Mouse (Mus musculus) stomach, embryonic 14.5 days (tissue): ENCODE data around the gene H2al1d. TPM values are rescaled to one million over a fixed set of nuclear protein-coding genes. Genes with fewer than 3 reads are reported as not detected.
"Not testable (repeated sequence)": the region's sequence is repeated elsewhere in the genome, so short reads cannot be mapped to it uniquely, and the experiment has no call there.

Experiments
- ATAC-seq: fragments of 200-750 bp; cut with Nextera tagmentation; 2 replicates; pipeline ENCODE4 v1.8.0; 2017; ENCODE audit warnings: low read depth, moderate TSS enrichment; ENCODE audit not compliant: insufficient number of reproducible peaks, insufficient read depth, low FRiP score
- H3K27ac ChIP-seq: fragments of 300-500 bp; sonication (generic); 2 replicates; pipeline ENCODE4 v1.5.1; 2014; ENCODE audit warnings: mild to moderate bottlenecking, low read length, moderate library complexity, mixed read lengths
- H3K27me3 ChIP-seq: fragments of 300-500 bp; sonication (generic); 2 replicates; pipeline ENCODE4 v1.6.1; 2014; ENCODE audit warnings: low read length, control low read depth, mixed read lengths; ENCODE audit not compliant: control insufficient read depth, insufficient read depth
- H3K36me3 ChIP-seq: fragments of 300-500 bp; sonication (generic); 2 replicates; pipeline ENCODE4 v1.6.1; 2014; ENCODE audit warnings: mild to moderate bottlenecking, control low read depth, low read length, moderate library complexity, mixed read lengths; ENCODE audit not compliant: control insufficient read depth, insufficient read depth
- H3K4me1 ChIP-seq: fragments of 300-500 bp; sonication (generic); 2 replicates; pipeline ENCODE4 v1.6.1; 2014; ENCODE audit warnings: low read length, control low read depth, mixed read lengths; ENCODE audit not compliant: control insufficient read depth, insufficient read depth
- H3K4me2 ChIP-seq: fragments of 300-500 bp; sonication (generic); replicated peaks from 2 replicates; pipeline ENCODE4 v1.6.1; 2014; ENCODE audit warnings: low read depth, low read length, control low read depth
- H3K4me3 ChIP-seq: fragments of 300-500 bp; sonication (generic); 2 replicates; pipeline ENCODE4 v1.5.1; 2014; ENCODE audit warnings: low read depth, low read length, control low read depth
- H3K9ac ChIP-seq: fragments of 300-500 bp; sonication (generic); replicated peaks from 2 replicates; pipeline ENCODE4 v1.6.1; 2014; ENCODE audit warnings: low read depth, mild to moderate bottlenecking, control low read depth, low read length, moderate library complexity, mixed read lengths
- H3K9me3 ChIP-seq: fragments of 300-500 bp; sonication (generic); 2 replicates; pipeline ENCODE4 v1.6.1; 2016; ENCODE audit warnings: low read depth, low read length, control low read depth; ENCODE audit not compliant: control insufficient read depth
- WGBS: fragments of 180-500 bp; shearing (Covaris S2); extraction: QIAGEN DNeasy Blood & Tissue Kit; methylation state at CpG from one replicate; pipeline ENCODE4 v1.1.7; 2014; 5-methylcytosine and 5-hydroxymethylcytosine counted together
- polyA plus RNA-seq: library from polyadenylated mRNA; unstranded; fragments of >200 nt; fragmentation: Nextera tagmentation; extraction: Ambion mirVana; gene quantifications from 2 replicates; pipeline ENCODE4 v1.2.1, GENCODE M21; 2014

Gene H2al1d
- polyA plus RNA-seq, 1 experiment from 2014 or later: not detected

- not testable (repeated sequence) for H3K4me1 ChIP-seq, H3K27me3 ChIP-seq, H3K9me3 ChIP-seq, H3K9ac ChIP-seq, H3K36me3 ChIP-seq, H3K27ac ChIP-seq, H3K4me2 ChIP-seq, H3K4me3 ChIP-seq, ATAC-seq
- whole genome bisulfite sequencing: no CpG with 5 or more reads among the region's 3 CpGs
Measured at GRCm38 (mm10) chrX:11298957-11299356, 9.7 kb upstream of the H2al1d start, which contains the start of gene H2al1a. Gene H2al1a (plus strand): TSS chrX:11299257.

GRCm38 (mm10) chrX:11302132-11302531, 6.5 kb upstream of the H2al1d start, which contains the start of gene H2al1b:
Gene H2al1b (plus strand): TSS chrX:11302432.
- H3K27me3 ChIP-seq, H3K4me2 ChIP-seq, H3K9ac ChIP-seq, H3K36me3 ChIP-seq, H3K4me1 ChIP-seq, H3K9me3 ChIP-seq, H3K27ac ChIP-seq, H3K4me3 ChIP-seq, ATAC-seq: not testable (repeated sequence)
- 96% methylated on average over 1 of the region's 3 CpGs for WGBS

GRCm38 (mm10) chrX:11305355-11305754, 3.3 kb upstream of the H2al1d start, which contains the start of gene H2al1c:
Gene H2al1c (plus strand): TSS chrX:11305655.
- H3K36me3 ChIP-seq, H3K9ac ChIP-seq, H3K4me2 ChIP-seq, H3K4me1 ChIP-seq, ATAC-seq, H3K9me3 ChIP-seq, H3K4me3 ChIP-seq, H3K27me3 ChIP-seq, H3K27ac ChIP-seq: not testable (repeated sequence)
- 70% methylated on average over 1 of the region's 6 CpGs for WGBS

- not testable (repeated sequence) for H3K4me2 ChIP-seq, H3K4me3 ChIP-seq, H3K27me3 ChIP-seq, H3K9me3 ChIP-seq, H3K36me3 ChIP-seq, H3K27ac ChIP-seq, H3K4me1 ChIP-seq, H3K9ac ChIP-seq, ATAC-seq
- WGBS: no CpG with 5 or more reads among the region's 3 CpGs
Measured at GRCm38 (mm10) chrX:11311634-11312033, 3.0 kb downstream of the H2al1d start, which contains the start of gene H2al1e. Gene H2al1e (plus strand): TSS chrX:11311934.

- H3K4me3 ChIP-seq, H3K27ac ChIP-seq, H3K4me2 ChIP-seq, H3K27me3 ChIP-seq, ATAC-seq, H3K36me3 ChIP-seq, H3K9ac ChIP-seq, H3K9me3 ChIP-seq, H3K4me1 ChIP-seq: not testable (repeated sequence)
- no CpG with 5 or more reads among the region's 6 CpGs for WGBS
Measured at GRCm38 (mm10) chrX:11314858-11315257, 6.2 kb downstream of the H2al1d start, which contains the start of gene H2al1f. Gene H2al1f (plus strand): TSS chrX:11315158.

- not testable (repeated sequence) for H3K4me2 ChIP-seq
Measured at GRCm38 (mm10) chrX:11317956-11318355, 9.3 kb downstream of the H2al1d start, which contains the start of gene H2al1g. Gene H2al1g (plus strand): TSS chrX:11318256.

GRCm38 (mm10) chrX:11321192-11321591, 12.6 kb downstream of the H2al1d start, which contains the start of gene H2al1h:
Gene H2al1h (plus strand): TSS chrX:11321492.
- WGBS: no CpG with 5 or more reads among the region's 6 CpGs
- not testable (repeated sequence) for ATAC-seq, H3K27me3 ChIP-seq, H3K9me3 ChIP-seq, H3K9ac ChIP-seq, H3K4me2 ChIP-seq, H3K36me3 ChIP-seq, H3K4me3 ChIP-seq, H3K27ac ChIP-seq, H3K4me1 ChIP-seq

More at GRCm38 (mm10) chrX:11317956-11318355, 9.3 kb downstream of the H2al1d start, which contains the start of gene H2al1g:
- H3K27me3 ChIP-seq, H3K9me3 ChIP-seq, H3K4me3 ChIP-seq, ATAC-seq, H3K9ac ChIP-seq, H3K27ac ChIP-seq, H3K4me1 ChIP-seq, H3K36me3 ChIP-seq: not testable (repeated sequence)
- WGBS: no CpG with 5 or more reads among the region's 3 CpGs

GRCm38 (mm10) chrX:11324359-11324758, 15.7 kb downstream of the H2al1d start, which contains the start of gene H2al1i:
Gene H2al1i (plus strand): TSS chrX:11324659.
- H3K9me3 ChIP-seq, H3K4me2 ChIP-seq, H3K36me3 ChIP-seq, H3K27ac ChIP-seq, ATAC-seq, H3K4me1 ChIP-seq, H3K27me3 ChIP-seq, H3K9ac ChIP-seq, H3K4me3 ChIP-seq: not testable (repeated sequence)
- WGBS: 89% methylated on average over 2 of the region's 5 CpGs

GRCm38 (mm10) chrX:11327522-11327921, 18.9 kb downstream of the H2al1d start, which contains the start of gene H2al1j:
Gene H2al1j (plus strand): TSS chrX:11327822.
- not testable (repeated sequence) for H3K9ac ChIP-seq, H3K9me3 ChIP-seq, H3K27ac ChIP-seq, H3K4me3 ChIP-seq, H3K36me3 ChIP-seq, H3K27me3 ChIP-seq, H3K4me2 ChIP-seq, ATAC-seq, H3K4me1 ChIP-seq
- 88% methylated on average over 2 of the region's 2 CpGs for WGBS
